Mouse (Mus musculus) limb, embryonic 14.5 days (tissue): ENCODE measurements around the gene Tapbp. TPM values are rescaled to one million over a fixed set of nuclear protein-coding genes. Genes with fewer than 3 reads are reported as not detected.

ENCODE experiments used
- ATAC-seq: fragments of 200-750 bp; cut with Nextera tagmentation; 2 replicates; pipeline ENCODE4 v1.8.0; 2017; ENCODE audit warnings: low read depth, moderate number of reproducible peaks, moderate TSS enrichment; ENCODE audit not compliant: low FRiP score
- DNase-seq: peaks from one replicate; pipeline ENCODE4 v3.0.0-alpha.2; 2015; ENCODE audit warnings: low spot score
- H3K27ac ChIP-seq: fragments of 300-500 bp; sonication (generic); replicated peaks from 2 replicates; pipeline ENCODE4 v1.5.1; 2014; ENCODE audit warnings: low read depth, mild to moderate bottlenecking, low read length, moderate library complexity, mixed read lengths
- H3K27me3 ChIP-seq: fragments of 300-500 bp; sonication (generic); 2 replicates; pipeline ENCODE4 v1.6.1; 2014; ENCODE audit warnings: low read length, mixed read lengths; ENCODE audit not compliant: control insufficient read depth, insufficient read depth
- H3K36me3 ChIP-seq: fragments of 300-500 bp; sonication (generic); 2 replicates; pipeline ENCODE4 v1.6.1; 2014; ENCODE audit warnings: mild to moderate bottlenecking, low read length, moderate library complexity, mixed read lengths; ENCODE audit not compliant: control insufficient read depth, insufficient read depth
- H3K4me1 ChIP-seq: fragments of 300-500 bp; sonication (generic); 2 replicates; pipeline ENCODE4 v1.6.1; 2014; ENCODE audit warnings: antibody characterized with exemption, low read length, mixed read lengths; ENCODE audit not compliant: control insufficient read depth, insufficient read depth
- H3K4me2 ChIP-seq: fragments of 300-500 bp; sonication (generic); replicated peaks from 2 replicates; pipeline ENCODE4 v1.6.1; 2014; ENCODE audit warnings: low read depth, mild to moderate bottlenecking, low read length, moderate library complexity; ENCODE audit not compliant: severe bottlenecking
- H3K4me3 ChIP-seq: fragments of 300-500 bp; sonication (generic); replicated peaks from 2 replicates; pipeline ENCODE4 v1.5.1; 2014; ENCODE audit warnings: low read length
- H3K9ac ChIP-seq: fragments of 300-500 bp; sonication (generic); 2 replicates; pipeline ENCODE4 v1.6.1; 2014; ENCODE audit warnings: mild to moderate bottlenecking, low read depth, low read length, moderate library complexity; ENCODE audit not compliant: severe bottlenecking
- H3K9me3 ChIP-seq: fragments of 300-500 bp; sonication (generic); 2 replicates; pipeline ENCODE4 v1.6.1; 2016; ENCODE audit warnings: low read length; ENCODE audit not compliant: control insufficient read depth
- POLR2A ChIP-seq: fragments of 200-500 bp; IDR thresholded peaks from 2 replicates; pipeline ENCODE4 v1.8.0; 2012; ENCODE audit warnings: inconsistent platforms, mild to moderate bottlenecking, moderate library complexity, borderline replicate concordance; ENCODE audit not compliant: insufficient read depth, insufficient read length; ENCODE audit errors: extremely low read depth
- WGBS: fragments of 180-500 bp; shearing (Covaris S2); extraction: QIAGEN DNeasy Blood & Tissue Kit; methylation state at CpG from one replicate; pipeline ENCODE4 v1.1.7; 2014; 5-methylcytosine and 5-hydroxymethylcytosine counted together
- polyA plus RNA-seq, 2 experiments: library from polyadenylated mRNA; depleted of rRNA in 1 of 2; stranded (reverse) in 1 of 2; unstranded in 1 of 2; fragments of >200 nt; fragmentation: Nextera tagmentation in 1 of 2; extraction: Ambion mirVana in 1 of 2; gene quantifications; 2 replicates each; pipeline versions ENCODE4 v1.2.1 to v1.2.3; 2012 to 2014

Gene Tapbp
- polyA plus RNA-seq, 2 experiments: 18.7 to 28.9 TPM

DNA sequence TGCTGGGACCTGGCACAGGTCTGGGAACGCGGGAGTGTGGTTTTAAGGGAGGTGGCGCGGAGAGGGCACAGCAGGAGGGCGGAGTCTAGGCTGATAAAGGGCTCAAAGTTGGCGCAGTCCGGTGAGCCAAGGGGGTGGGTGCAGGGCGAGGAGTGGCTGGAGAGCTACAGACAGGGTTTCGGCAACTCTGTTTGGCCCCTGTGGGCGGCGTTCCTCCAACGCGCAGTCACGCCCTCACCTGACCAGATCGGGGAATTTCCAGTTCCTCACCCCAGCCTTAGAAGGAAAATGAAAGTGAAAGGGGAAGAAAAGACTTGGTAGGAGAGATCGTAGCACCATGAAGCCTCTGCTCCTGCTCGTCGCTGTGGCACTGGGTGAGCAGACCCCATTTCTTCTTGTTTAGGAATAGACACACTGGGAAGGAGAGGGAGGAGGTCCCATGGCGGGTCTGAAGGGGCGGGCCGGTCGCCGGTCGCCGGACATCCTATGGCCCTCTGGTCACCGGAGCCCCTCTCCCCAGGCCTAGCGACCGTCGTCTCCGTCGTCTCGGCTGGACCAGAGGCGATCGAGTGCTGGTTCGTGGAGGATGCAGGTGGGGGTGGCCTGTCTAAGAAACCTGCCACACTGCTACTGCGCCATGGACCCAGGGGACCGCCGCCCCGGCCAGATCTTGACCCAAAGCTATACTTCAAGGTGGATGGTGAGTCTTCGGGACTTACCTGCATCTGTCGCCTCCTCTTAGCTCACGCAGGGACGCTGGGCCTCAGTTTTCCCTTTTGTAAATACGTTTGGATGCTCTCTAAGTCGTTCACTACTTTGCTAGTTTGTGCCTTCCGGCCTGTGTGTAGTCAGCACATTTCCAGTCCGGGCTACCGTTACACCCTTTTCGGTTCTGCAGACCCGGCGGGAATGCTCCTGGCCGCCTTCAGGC is 3.9 kb downstream of the Tapbp start:
- no peak for DNase-seq
- Histone ChIP-seq H3K27ac (peak overlapping the region; percentile 33), H3K4me3 (peak overlapping the region; percentile 67), H3K4me1 (peaks cover 18% of the 10 kb centered on the region), H3K4me2 (peak overlapping the region; percentile 99), H3K27me3 (no peaks in the 10 kb centered on the region), H3K9ac (peak overlapping the region; percentile 66), H3K36me3 (peaks cover 14% of the 10 kb centered on the region; the same call in 1 of the 2 replicates), H3K9me3 (no peaks in the 10 kb centered on the region)
- TF ChIP-seq POLR2A: no peak
- under 1% methylated on average over 52 of the region's 52 CpGs for WGBS
- no peak for ATAC-seq

- Histone ChIP-seq H3K9me3 (no peaks in the 10 kb centered on the region), H3K4me2 (peak overlapping the region; percentile 99), H3K9ac (peak overlapping the region; percentile 66), H3K36me3 (peaks cover 8% of the 10 kb centered on the region; the same call in 1 of the 2 replicates), H3K4me3 (peak overlapping the region; percentile 67), H3K27me3 (no peaks in the 10 kb centered on the region), H3K27ac (peak overlapping the region; percentile 33; the same call in 1 of the 2 replicates), H3K4me1 (peaks cover 10% of the 10 kb centered on the region)
- DNase-seq (peak; percentile 77), ATAC-seq (peak; percentile 30)
- WGBS: under 1% methylated on average over 36 of the region's 36 CpGs
- no peak for TF ChIP-seq POLR2A
Measured at GRCm38 (mm10) chr17:33920282-33921097, 4.8 kb downstream of the Tapbp start.

GRCm38 (mm10) chr17:33921361-33921760 is 5.7 kb downstream of the Tapbp start:
- WGBS: 89% methylated on average over 7 of the region's 7 CpGs
- Histone ChIP-seq H3K9me3 (no peaks in the 10 kb centered on the region), H3K4me3 (no peak overlapping the region), H3K27ac (no peak overlapping the region), H3K9ac (no peak overlapping the region), H3K4me1 (peaks cover 10% of the 10 kb centered on the region), H3K27me3 (no peaks in the 10 kb centered on the region), H3K4me2 (no peak overlapping the region), H3K36me3 (peaks cover 13% of the 10 kb centered on the region)
- ATAC-seq: no peak
- DNase-seq: no peak
- no peak for TF ChIP-seq POLR2A

- Histone ChIP-seq H3K27me3 (no peaks in the 10 kb centered on the region), H3K36me3 (peaks cover 16% of the 10 kb centered on the region), H3K27ac (no peak overlapping the region), H3K4me1 (peaks cover 8% of the 10 kb centered on the region), H3K4me3 (no peak overlapping the region), H3K9me3 (no peaks in the 10 kb centered on the region), H3K4me2 (no peak overlapping the region), H3K9ac (no peak overlapping the region)
- TF ChIP-seq POLR2A: no peak
- no peak for ATAC-seq
- no peak for DNase-seq
- WGBS: 83% methylated on average over 10 of the region's 10 CpGs
Measured at GRCm38 (mm10) chr17:33924577-33925283, 9.0 kb downstream of the Tapbp start.

GRCm38 (mm10) chr17:33925406-33926116 is 9.9 kb downstream of the Tapbp start:
- no peaks in the 10 kb centered on the region for H3K9me3 ChIP-seq
- H3K27ac ChIP-seq: no peak overlapping the region
- no peak overlapping the region for H3K4me2 ChIP-seq
- DNase-seq (no peak), ATAC-seq (no peak)
- H3K27me3 ChIP-seq: no peaks in the 10 kb centered on the region
- peaks cover 8% of the 10 kb centered on the region for H3K4me1 ChIP-seq
- no peak overlapping the region for H3K9ac ChIP-seq
- WGBS: 82% methylated on average over 21 of the region's 21 CpGs
- no peak for TF ChIP-seq POLR2A
- H3K36me3 ChIP-seq: peaks cover 16% of the 10 kb centered on the region
- H3K4me3 ChIP-seq: no peak overlapping the region
